ENCODE assay signal across 8 mouse cellular contexts in the genomic region with DNA sequence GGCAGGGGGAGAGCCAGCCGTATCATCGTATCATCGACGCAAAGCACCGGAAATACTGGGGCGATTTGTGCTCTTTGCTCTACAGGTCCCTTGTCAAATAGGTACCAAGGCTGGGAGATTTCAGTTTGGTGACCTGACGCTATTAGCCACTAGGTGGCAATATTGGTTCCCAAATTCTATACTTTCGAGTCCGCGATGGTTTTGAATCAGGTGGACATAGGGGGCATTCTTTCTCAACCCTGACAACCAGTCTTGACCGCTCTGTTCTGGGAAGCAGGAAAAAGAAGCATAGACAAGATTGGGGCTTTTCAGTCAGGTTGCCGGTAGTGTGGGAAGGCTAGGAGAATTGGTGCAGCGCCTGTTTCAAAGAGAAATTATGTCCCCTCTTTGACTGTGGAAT. TPM values are rescaled to one million over a fixed set of nuclear protein-coding genes. Genes with fewer than 3 reads are reported as not detected.
A peak's percentile ranks its signal among the peaks of the same experiment; 100 is the strongest.
DNase-seq lines count a peak whose midpoint lies in the region; ATAC-seq and TF ChIP-seq lines count a peak whose summit lies in the region.

No protein-coding gene starts in this region.

- TF ChIP-seq POLR2A in brain, embryonic 14.5 days (IDR thresholded peaks at IDR 0.05; ENCODE audit: borderline replicate concordance, extremely low read depth, insufficient read depth, insufficient read length, poor library complexity, severe bottlenecking), result no peak

- H3K9me3 ChIP-seq in E14TG2a.4 (ENCODE audit: low read length), result peaks cover 8% of the 10 kb centered on the region; the same call in 1 of the 2 replicates
- no peaks in the 10 kb centered on the region for H3K9me3 ChIP-seq in heart, embryonic 15.5 days (replicated peaks)
- no peaks in the 10 kb centered on the region for H3K9me3 ChIP-seq in liver, embryonic 12.5 days (replicated peaks)
- no peaks in the 10 kb centered on the region for H3K9me3 ChIP-seq in stomach, embryonic 14.5 days (ENCODE audit: control insufficient read depth, low read depth, low read length)

- ATAC-seq in erythroblast, adult 5-6 weeks (replicated peaks; ENCODE audit: low FRiP score, poor library complexity, severe bottlenecking), result peak; percentile 81
- ATAC-seq in heart, embryonic 15.5 days (replicated peaks; ENCODE audit: insufficient number of reproducible peaks, insufficient read depth, low FRiP score, low read depth), result 0 out of 2 replicates have a peak, but pooled peaks have one; percentile 19
- ATAC-seq in liver, embryonic 12.5 days, result peak; percentile 48; the same call in 1 of the 2 replicates
- ATAC-seq in stomach, embryonic 14.5 days (ENCODE audit: insufficient number of reproducible peaks, insufficient read depth, low FRiP score, low read depth), result peak; percentile 53; the same call in 1 of the 2 replicates

- H3K36me3 ChIP-seq in E14TG2a.4 (ENCODE audit: insufficient read depth, low read length), result no peaks in the 10 kb centered on the region
- H3K36me3 ChIP-seq in heart, embryonic 15.5 days, result no peaks in the 10 kb centered on the region
- H3K36me3 ChIP-seq in liver, embryonic 12.5 days, result no peaks in the 10 kb centered on the region
- no peaks in the 10 kb centered on the region for H3K36me3 ChIP-seq in stomach, embryonic 14.5 days (ENCODE audit: control insufficient read depth, insufficient read depth, low read length)

- H3K4me3 ChIP-seq in E14TG2a.4 (replicated peaks; ENCODE audit: low read length), result peak overlapping the region; percentile 65; the same call in 1 of the 2 replicates
- peak overlapping the region; percentile 36 for H3K4me3 ChIP-seq in heart, embryonic 15.5 days
- peak overlapping the region; percentile 37 for H3K4me3 ChIP-seq in liver, embryonic 12.5 days
- peak overlapping the region; percentile 22 for H3K4me3 ChIP-seq in stomach, embryonic 14.5 days (ENCODE audit: low read depth, low read length)

- no peak overlapping the region for H3K27ac ChIP-seq in heart, embryonic 15.5 days
- no peak overlapping the region for H3K27ac ChIP-seq in liver, embryonic 12.5 days
- H3K27ac ChIP-seq in stomach, embryonic 14.5 days (ENCODE audit: low read length), result no peak overlapping the region

- peaks cover 46% of the 10 kb centered on the region for H3K4me1 ChIP-seq in E14TG2a.4 (replicated peaks; ENCODE audit: low read depth, low read length)
- H3K4me1 ChIP-seq in heart, embryonic 15.5 days (replicated peaks), result peaks cover 18% of the 10 kb centered on the region
- H3K4me1 ChIP-seq in liver, embryonic 12.5 days, result peaks cover 10% of the 10 kb centered on the region
- no peaks in the 10 kb centered on the region for H3K4me1 ChIP-seq in stomach, embryonic 14.5 days (ENCODE audit: control insufficient read depth, insufficient read depth, low read length)

- peaks cover 35% of the 10 kb centered on the region for H3K27me3 ChIP-seq in E14TG2a.4 (ENCODE audit: insufficient read depth, low read length)
- H3K27me3 ChIP-seq in heart, embryonic 15.5 days, result no peaks in the 10 kb centered on the region
- H3K27me3 ChIP-seq in liver, embryonic 12.5 days (replicated peaks), result peaks cover 37% of the 10 kb centered on the region
- no peaks in the 10 kb centered on the region for H3K27me3 ChIP-seq in stomach, embryonic 14.5 days (ENCODE audit: control insufficient read depth, insufficient read depth, low read length)

- DNase-seq in brain, embryonic 14.5 days (ENCODE audit: low read depth), result peak; percentile 90
- peak; percentile 87 for DNase-seq in kidney, postnatal 14 days
- DNase-seq in natural killer cell, adult 2 months (ENCODE audit: low spot score in 2 of 2), result peak; percentile 77 to 81

- no peak overlapping the region for H3K9ac ChIP-seq in heart, embryonic 15.5 days
- H3K9ac ChIP-seq in liver, embryonic 12.5 days, result no peak overlapping the region
- H3K9ac ChIP-seq in stomach, embryonic 14.5 days (replicated peaks; ENCODE audit: low read depth, low read length), result no peak overlapping the region

- TF ChIP-seq CTCF in E14TG2a.4 (conservative IDR thresholded peaks at IDR 0.05; ENCODE audit: low read length), result peak; percentile 88
- TF ChIP-seq CTCF in brain, embryonic 14.5 days (IDR thresholded peaks at IDR 0.05; ENCODE audit: borderline replicate concordance, extremely low read depth, insufficient read depth, insufficient read length), result peak; percentile 78; the same call in 1 of the 2 replicates

- WGBS in heart, embryonic 15.5 days, result under 1% methylated on average over 13 of the region's 13 CpGs
- WGBS in liver, embryonic 12.5 days (ENCODE audit: insufficient replicate concordance), result under 1% methylated on average over 13 of the region's 13 CpGs
- under 1% methylated on average over 13 of the region's 13 CpGs for WGBS in stomach, embryonic 14.5 days

- peak overlapping the region; percentile 74 for H3K4me2 ChIP-seq in heart, embryonic 15.5 days
- peak overlapping the region; percentile 70 for H3K4me2 ChIP-seq in liver, embryonic 12.5 days
- H3K4me2 ChIP-seq in stomach, embryonic 14.5 days (replicated peaks; ENCODE audit: low read depth, low read length), result peak overlapping the region; percentile 64

RNA-seq across cellular contexts. Expression of gene Cebpe, which starts 2.1 kb away (rescaled TPM):
- polyA plus RNA-seq in brain, embryonic 14.5 days (2012; rRNA removed), result 0.09 and 0.27 TPM in 2 replicates
- total RNA-seq in erythroblast, adult 5-6 weeks (2015; ENCODE audit: low replicate concordance), result 22.4 and 29.4 TPM in 2 replicates
- total RNA-seq in erythroblast, adult 5-6 weeks (2017; ENCODE audit: low replicate concordance), result 27.7 and 53.0 TPM in 2 replicates
- polyA plus RNA-seq in heart, embryonic 15.5 days (2015; fragmentation: Nextera tagmentation; extraction: Ambion mirVana), result 0.10 and 0.11 TPM in 2 replicates
- 3.3 and 3.7 TPM in 2 replicates for polyA plus RNA-seq in liver, embryonic 12.5 days (2016; fragmentation: Nextera tagmentation; extraction: Ambion mirVana)
- polyA plus RNA-seq in stomach, embryonic 14.5 days (2014; fragmentation: Nextera tagmentation; extraction: Ambion mirVana), result 0.69 TPM in 1 of 2 replicates, not detected in the other

RNA-seq across cellular contexts. Expression of gene Gm29776, which starts 15.5 kb away (rescaled TPM):
- 0.05 and 0.14 TPM in 2 replicates for polyA plus RNA-seq in brain, embryonic 14.5 days (2012; rRNA removed)
- total RNA-seq in erythroblast, adult 5-6 weeks (2015; ENCODE audit: low replicate concordance), result not detected in 2 replicates
- not detected in 2 replicates for total RNA-seq in erythroblast, adult 5-6 weeks (2017; ENCODE audit: low replicate concordance)
- polyA plus RNA-seq in heart, embryonic 15.5 days (2015; fragmentation: Nextera tagmentation; extraction: Ambion mirVana), result 0.15 and 0.16 TPM in 2 replicates
- polyA plus RNA-seq in liver, embryonic 12.5 days (2016; fragmentation: Nextera tagmentation; extraction: Ambion mirVana), result 0.05 TPM in 1 of 2 replicates, not detected in the other
- 0.17 and 0.24 TPM in 2 replicates for polyA plus RNA-seq in stomach, embryonic 14.5 days (2014; fragmentation: Nextera tagmentation; extraction: Ambion mirVana)

RNA-seq across cellular contexts. Expression of gene Acin1, which starts 27.4 kb away (rescaled TPM):
- polyA plus RNA-seq in brain, embryonic 14.5 days (2012; rRNA removed), result 248 and 332 TPM in 2 replicates
- total RNA-seq in erythroblast, adult 5-6 weeks (2015; ENCODE audit: low replicate concordance), result 173 and 217 TPM in 2 replicates
- total RNA-seq in erythroblast, adult 5-6 weeks (2017; ENCODE audit: low replicate concordance), result 369 and 562 TPM in 2 replicates
- polyA plus RNA-seq in heart, embryonic 15.5 days (2015; fragmentation: Nextera tagmentation; extraction: Ambion mirVana), result 75.5 and 80.1 TPM in 2 replicates
- 74.1 and 76.0 TPM in 2 replicates for polyA plus RNA-seq in liver, embryonic 12.5 days (2016; fragmentation: Nextera tagmentation; extraction: Ambion mirVana)
- 145 and 147 TPM in 2 replicates for polyA plus RNA-seq in stomach, embryonic 14.5 days (2014; fragmentation: Nextera tagmentation; extraction: Ambion mirVana)

RNA-seq across cellular contexts. Expression of gene 1700123O20Rik, which starts 28.1 kb away (rescaled TPM):
- 64.6 and 76.7 TPM in 2 replicates for polyA plus RNA-seq in brain, embryonic 14.5 days (2012; rRNA removed)
- 22.7 and 25.5 TPM in 2 replicates for total RNA-seq in erythroblast, adult 5-6 weeks (2015; ENCODE audit: low replicate concordance)
- 18.1 and 25.8 TPM in 2 replicates for total RNA-seq in erythroblast, adult 5-6 weeks (2017; ENCODE audit: low replicate concordance)
- 40.7 and 42.3 TPM in 2 replicates for polyA plus RNA-seq in heart, embryonic 15.5 days (2015; fragmentation: Nextera tagmentation; extraction: Ambion mirVana)
- 51.6 and 53.9 TPM in 2 replicates for polyA plus RNA-seq in liver, embryonic 12.5 days (2016; fragmentation: Nextera tagmentation; extraction: Ambion mirVana)
- polyA plus RNA-seq in stomach, embryonic 14.5 days (2014; fragmentation: Nextera tagmentation; extraction: Ambion mirVana), result 82.9 and 88.9 TPM in 2 replicates

Comparison
In these comparisons a context has a peak if more than half of its experiments do, and no peak if none do; other contexts are left out.
1. ATAC-seq: peak in every context shown above with its lines; median percentile 81 in erythroblast, adult 5-6 weeks; 53 in stomach, embryonic 14.5 days; 48 in liver, embryonic 12.5 days; 19 in heart, embryonic 15.5 days.